Mouse (Mus musculus) midbrain, embryonic 15.5 days (tissue): ENCODE results near the gene Srgn. TPM values are rescaled to one million over a fixed set of nuclear protein-coding genes. Genes with fewer than 3 reads are reported as not detected.
"Not testable (repeated sequence)": the region's sequence is repeated elsewhere in the genome, so short reads cannot be mapped to it uniquely, and the experiment has no call there.

Experiments used
- ATAC-seq: fragments of 200-750 bp; cut with Nextera tagmentation; replicated peaks from 2 replicates; pipeline ENCODE4 v1.8.0; 2017; ENCODE audit warnings: moderate TSS enrichment
- H3K27ac ChIP-seq: fragments of 300-500 bp; sonication (generic); 2 replicates; pipeline ENCODE4 v1.5.1; 2015; ENCODE audit warnings: mild to moderate bottlenecking, inconsistent platforms
- H3K27me3 ChIP-seq: fragments of 300-500 bp; sonication (generic); replicated peaks from 2 replicates; pipeline ENCODE4 v1.6.1; 2015; ENCODE audit warnings: inconsistent platforms
- H3K36me3 ChIP-seq: fragments of 300-500 bp; sonication (generic); replicated peaks from 2 replicates; pipeline ENCODE4 v1.6.1; 2015; ENCODE audit warnings: inconsistent platforms
- H3K4me1 ChIP-seq: fragments of 300-500 bp; sonication (generic); 2 replicates; pipeline ENCODE4 v1.6.1; 2015; ENCODE audit warnings: inconsistent platforms
- H3K4me2 ChIP-seq: fragments of 300-500 bp; sonication (generic); 2 replicates; pipeline ENCODE4 v1.6.1; 2015; ENCODE audit warnings: inconsistent platforms, mild to moderate bottlenecking, moderate library complexity
- H3K4me3 ChIP-seq: fragments of 300-500 bp; sonication (generic); 2 replicates; pipeline ENCODE4 v1.5.1; 2015; ENCODE audit warnings: mild to moderate bottlenecking, inconsistent platforms
- H3K9ac ChIP-seq: fragments of 300-500 bp; sonication (generic); 2 replicates; pipeline ENCODE4 v1.6.1; 2015; ENCODE audit warnings: mild to moderate bottlenecking, inconsistent platforms
- H3K9me3 ChIP-seq: fragments of 300-500 bp; sonication (generic); 2 replicates; pipeline ENCODE4 v1.6.1; 2016; ENCODE audit warnings: inconsistent platforms
- WGBS: fragments of 180-500 bp; shearing (Covaris S2); methylation state at CpG from one replicate; pipeline ENCODE4 v1.1.7; 2015; ENCODE audit warnings: mixed read lengths; 5-methylcytosine and 5-hydroxymethylcytosine counted together
- polyA plus RNA-seq: library from polyadenylated mRNA; unstranded; fragments of >200 nt; fragmentation: Nextera tagmentation; extraction: Ambion mirVana; gene quantifications from 2 replicates; pipeline ENCODE4 v1.2.1, GENCODE M21; 2015

Gene Srgn
- polyA plus RNA-seq, 1 experiment from 2014 or later: 10.5 TPM

- H3K27me3 ChIP-seq: no peaks in the 10 kb centered on the region
- WGBS: 88% methylated on average over 9 of the region's 9 CpGs
- H3K4me3 ChIP-seq: no peak overlapping the region
- H3K27ac ChIP-seq: no peak overlapping the region
- H3K9me3 ChIP-seq: no peaks in the 10 kb centered on the region
- 0 out of 2 replicates have a peak, but pooled peaks cover 2% of the 10 kb centered on the region for H3K4me1 ChIP-seq
- H3K4me2 ChIP-seq: no peak overlapping the region
- ATAC-seq: no peak
- no peak overlapping the region for H3K9ac ChIP-seq
- H3K36me3 ChIP-seq: no peaks in the 10 kb centered on the region
Measured at GRCm38 (mm10) chr10:62500916-62501615, 26.2 kb downstream of the Srgn start.

- WGBS: 25% methylated on average over 15 of the region's 15 CpGs
- H3K9me3 ChIP-seq: no peaks in the 10 kb centered on the region
- H3K9ac ChIP-seq: no peak overlapping the region
- 0 out of 2 replicates have a peak, but pooled peaks cover 2% of the 10 kb centered on the region for H3K4me1 ChIP-seq
- ATAC-seq: peak; percentile 72
- H3K27me3 ChIP-seq: no peaks in the 10 kb centered on the region
- H3K27ac ChIP-seq: no peak overlapping the region
- 0 out of 2 replicates have a peak overlapping the region, but pooled peaks have one; percentile 9 for H3K4me3 ChIP-seq
- no peaks in the 10 kb centered on the region for H3K36me3 ChIP-seq
- peak overlapping the region; percentile 46 for H3K4me2 ChIP-seq
Measured at GRCm38 (mm10) chr10:62500088-62500915, 26.9 kb downstream of the Srgn start.

GRCm38 (mm10) chr10:62491681-62492080, 35.6 kb downstream of the Srgn start:
- not testable (repeated sequence) for H3K4me2 ChIP-seq, H3K4me3 ChIP-seq, H3K27ac ChIP-seq, H3K4me1 ChIP-seq, H3K9ac ChIP-seq, H3K36me3 ChIP-seq, H3K9me3 ChIP-seq, H3K27me3 ChIP-seq, ATAC-seq
- WGBS: 85% methylated on average over 3 of the region's 3 CpGs

- no peak overlapping the region for H3K4me2 ChIP-seq
- WGBS: 22% methylated on average over 1 of the region's 1 CpGs
- H3K4me3 ChIP-seq: no peak overlapping the region
- no peaks in the 10 kb centered on the region for H3K36me3 ChIP-seq
- no peak overlapping the region for H3K27ac ChIP-seq
- no peaks in the 10 kb centered on the region for H3K27me3 ChIP-seq
- no peak for ATAC-seq
- H3K9me3 ChIP-seq: no peaks in the 10 kb centered on the region
- peaks cover 17% of the 10 kb centered on the region for H3K4me1 ChIP-seq
- H3K9ac ChIP-seq: no peak overlapping the region
Measured at GRCm38 (mm10) chr10:62488266-62488665, 39.0 kb downstream of the Srgn start.

GRCm38 (mm10) chr10:62486618-62487415, 40.4 kb downstream of the Srgn start, which contains the start of gene Vps26a:
Gene Vps26a, minus strand, starts transcription at chr10:62486805.
- H3K4me1 ChIP-seq: peaks cover 17% of the 10 kb centered on the region
- peak within 1 kb of the TSS; percentile 85 for H3K27ac ChIP-seq
- peak within 1 kb of the TSS; percentile 85 for H3K4me3 ChIP-seq
- H3K36me3 ChIP-seq: no peaks in the 10 kb centered on the region
- under 1% methylated on average over 59 of the region's 59 CpGs for WGBS
- peak; percentile 91 for ATAC-seq
- peak within 1 kb of the TSS; percentile 70 for H3K4me2 ChIP-seq
- H3K9ac ChIP-seq: peak within 1 kb of the TSS; percentile 80
- H3K27me3 ChIP-seq: no peaks in the 10 kb centered on the region
- no peaks in the 10 kb centered on the region for H3K9me3 ChIP-seq

GRCm38 (mm10) chr10:62485878-62486582, 41.2 kb downstream of the Srgn start:
- Histone ChIP-seq H3K36me3 (no peaks in the 10 kb centered on the region), H3K9ac (peak overlapping the region; percentile 80), H3K4me3 (peak overlapping the region; percentile 85), H3K9me3 (no peaks in the 10 kb centered on the region), H3K4me2 (peak overlapping the region; percentile 70), H3K27me3 (no peaks in the 10 kb centered on the region), H3K4me1 (peaks cover 17% of the 10 kb centered on the region), H3K27ac (peak overlapping the region; percentile 85)
- peak; percentile 81 for ATAC-seq
- WGBS: under 1% methylated on average over 39 of the region's 48 CpGs

GRCm38 (mm10) chr10:62481108-62481852, 46.0 kb downstream of the Srgn start:
- H3K36me3 ChIP-seq: no peaks in the 10 kb centered on the region
- H3K4me2 ChIP-seq: no peak overlapping the region
- H3K27ac ChIP-seq: no peak overlapping the region
- no peaks in the 10 kb centered on the region for H3K9me3 ChIP-seq
- H3K9ac ChIP-seq: no peak overlapping the region
- H3K4me3 ChIP-seq: no peak overlapping the region
- peaks cover 17% of the 10 kb centered on the region for H3K4me1 ChIP-seq
- no peak for ATAC-seq
- no peaks in the 10 kb centered on the region for H3K27me3 ChIP-seq
- 68% methylated on average over 7 of the region's 7 CpGs for WGBS

GRCm38 (mm10) chr10:62476980-62477379, 50.3 kb downstream of the Srgn start:
- WGBS: 60% methylated on average over 2 of the region's 2 CpGs
- H3K9me3 ChIP-seq: no peaks in the 10 kb centered on the region
- no peak for ATAC-seq

GRCm38 (mm10) chr10:62474944-62475343, 52.3 kb downstream of the Srgn start:
- Histone ChIP-seq H3K27me3 (no peaks in the 10 kb centered on the region), H3K9ac (no peak overlapping the region), H3K4me1 (no peaks in the 10 kb centered on the region), H3K36me3 (no peaks in the 10 kb centered on the region), H3K4me3 (no peak overlapping the region), H3K27ac (no peak overlapping the region), H3K9me3 (no peaks in the 10 kb centered on the region), H3K4me2 (no peak overlapping the region)
- no peak for ATAC-seq
- 94% methylated on average over 10 of the region's 10 CpGs for WGBS

More at GRCm38 (mm10) chr10:62476980-62477379, 50.3 kb downstream of the Srgn start:
- no peaks in the 10 kb centered on the region for H3K27me3 ChIP-seq
- H3K27ac ChIP-seq: no peak overlapping the region
- H3K4me3 ChIP-seq: no peak overlapping the region
- no peaks in the 10 kb centered on the region for H3K36me3 ChIP-seq
- no peak overlapping the region for H3K9ac ChIP-seq
- no peak overlapping the region for H3K4me2 ChIP-seq
- H3K4me1 ChIP-seq: no peaks in the 10 kb centered on the region

- Histone ChIP-seq H3K27me3 (no peaks in the 10 kb centered on the region), H3K9ac (no peak overlapping the region), H3K36me3 (peaks cover 16% of the 10 kb centered on the region), H3K27ac (no peak overlapping the region), H3K4me2 (no peak overlapping the region), H3K9me3 (no peaks in the 10 kb centered on the region), H3K4me3 (no peak overlapping the region), H3K4me1 (no peaks in the 10 kb centered on the region)
- no peak for ATAC-seq
- WGBS: 54% methylated on average over 5 of the region's 5 CpGs
Measured at GRCm38 (mm10) chr10:62471105-62471504, 56.1 kb downstream of the Srgn start.

- no peak overlapping the region for H3K27ac ChIP-seq
- H3K4me3 ChIP-seq: no peak overlapping the region
- no peaks in the 10 kb centered on the region for H3K9me3 ChIP-seq
- no peak overlapping the region for H3K9ac ChIP-seq
- no peaks in the 10 kb centered on the region for H3K27me3 ChIP-seq
- no peak for ATAC-seq
- peaks cover 16% of the 10 kb centered on the region for H3K36me3 ChIP-seq
- no peak overlapping the region for H3K4me2 ChIP-seq
- H3K4me1 ChIP-seq: no peaks in the 10 kb centered on the region
- 95% methylated on average over 4 of the region's 4 CpGs for WGBS
Measured at GRCm38 (mm10) chr10:62469736-62470135, 57.5 kb downstream of the Srgn start.
